Mouse (Mus musculus) midbrain, embryonic 16.5 days (tissue): Measurements from ENCODE around the gene Cdca5. TPM values are rescaled to one million over a fixed set of nuclear protein-coding genes. Genes with fewer than 3 reads are reported as not detected.
A peak's percentile ranks its signal among the peaks of the same experiment; 100 is the strongest.

Source experiments
- ATAC-seq: fragments of 200-750 bp; cut with Nextera tagmentation; 2 replicates; pipeline ENCODE4 v1.8.0; 2017; ENCODE audit warnings: moderate TSS enrichment
- H3K27ac ChIP-seq: fragments of 300-500 bp; sonication (generic); 2 replicates; pipeline ENCODE4 v1.5.1; 2014; ENCODE audit warnings: mild to moderate bottlenecking, low read length, mixed read lengths
- H3K27me3 ChIP-seq: fragments of 300-500 bp; sonication (generic); 2 replicates; pipeline ENCODE4 v1.6.1; 2014; ENCODE audit warnings: low read depth, low read length, mixed read lengths; ENCODE audit not compliant: control insufficient read depth, insufficient read depth
- H3K36me3 ChIP-seq: fragments of 300-500 bp; sonication (generic); 2 replicates; pipeline ENCODE4 v1.6.1; 2014; ENCODE audit warnings: mild to moderate bottlenecking, low read length, moderate library complexity, mixed read lengths; ENCODE audit not compliant: control insufficient read depth, insufficient read depth
- H3K4me1 ChIP-seq: fragments of 300-500 bp; sonication (generic); 2 replicates; pipeline ENCODE4 v1.6.1; 2014; ENCODE audit warnings: mild to moderate bottlenecking, low read length, mixed read lengths; ENCODE audit not compliant: control insufficient read depth, insufficient read depth
- H3K4me2 ChIP-seq: fragments of 300-500 bp; sonication (generic); 2 replicates; pipeline ENCODE4 v1.6.1; 2014; ENCODE audit warnings: mild to moderate bottlenecking, low read length, mixed read lengths
- H3K4me3 ChIP-seq: fragments of 300-500 bp; sonication (generic); 2 replicates; pipeline ENCODE4 v1.5.1; 2014; ENCODE audit warnings: low read depth, mild to moderate bottlenecking, low read length, moderate library complexity, mixed read lengths
- H3K9ac ChIP-seq: fragments of 300-500 bp; sonication (generic); 2 replicates; pipeline ENCODE4 v1.6.1; 2014; ENCODE audit warnings: low read depth, low read length, mixed read lengths
- H3K9me3 ChIP-seq: fragments of 300-500 bp; sonication (generic); replicated peaks from 2 replicates; pipeline ENCODE4 v1.6.1; 2014; ENCODE audit warnings: mild to moderate bottlenecking, low read length, mixed read lengths; ENCODE audit not compliant: control insufficient read depth, poor library complexity, severe bottlenecking
- WGBS: fragments of 180-500 bp; shearing (Covaris S2); extraction: QIAGEN DNeasy Blood & Tissue Kit; methylation state at CpG from one replicate; pipeline ENCODE4 v1.1.7; 2014; 5-methylcytosine and 5-hydroxymethylcytosine counted together
- polyA plus RNA-seq: library from polyadenylated mRNA; unstranded; fragments of >200 nt; fragmentation: Nextera tagmentation; extraction: Ambion mirVana; gene quantifications from 2 replicates; pipeline ENCODE4 v1.2.1, GENCODE M21; 2015

The Cdca5 gene
- polyA plus RNA-seq, 1 experiment from 2014 or later, result 3.7 TPM

DNA sequence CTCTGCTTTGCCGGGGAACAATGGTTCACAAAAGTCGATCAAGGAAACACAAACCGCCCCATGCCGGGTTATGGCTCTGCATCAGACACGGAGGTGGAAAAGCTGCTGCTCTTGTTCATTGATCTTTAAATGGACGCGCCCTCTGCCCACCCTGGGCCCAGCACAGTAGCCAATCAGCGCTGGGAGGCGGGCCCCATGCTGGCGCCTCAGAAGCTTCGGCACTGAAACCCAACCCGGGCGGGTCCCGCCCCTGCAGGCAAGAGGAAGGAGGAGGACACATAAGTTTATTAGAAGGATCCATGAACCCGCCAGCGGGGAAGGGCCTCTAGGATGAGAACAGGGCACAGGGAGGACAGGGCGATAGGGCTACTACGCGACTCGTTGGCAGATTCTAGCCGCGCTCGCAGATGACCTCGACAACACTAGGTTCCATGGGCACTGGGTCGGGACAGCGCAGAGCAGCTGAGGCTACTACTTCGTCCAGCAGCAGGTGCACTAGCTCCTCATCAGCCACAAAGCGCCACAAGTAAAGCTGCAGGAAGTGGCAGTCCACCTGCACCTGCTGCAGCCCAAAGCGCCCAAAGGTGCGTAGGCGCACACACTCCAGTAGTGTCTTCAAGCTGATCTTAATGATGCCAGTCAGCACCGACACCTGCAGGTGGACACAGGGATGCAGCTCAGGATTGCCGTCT is 16.9 kb upstream of the Cdca5 start, which contains the start of gene Tm7sf2:
Gene Tm7sf2 (minus strand): TSS at position 650 of the 692 bp plus-strand sequence.
- Histone ChIP-seq H3K9me3 (no peaks in the 10 kb centered on the region), H3K27ac (peak within 1 kb of the TSS; percentile 91), H3K27me3 (no peaks in the 10 kb centered on the region), H3K4me1 (peaks cover 26% of the 10 kb centered on the region), H3K36me3 (peaks cover 26% of the 10 kb centered on the region), H3K9ac (peak within 1 kb of the TSS; percentile 82), H3K4me2 (peak within 1 kb of the TSS; percentile 91), H3K4me3 (peak within 1 kb of the TSS; percentile 52)
- 8% methylated on average over 33 of the region's 33 CpGs for WGBS
- peak; percentile 93 for ATAC-seq

DNA sequence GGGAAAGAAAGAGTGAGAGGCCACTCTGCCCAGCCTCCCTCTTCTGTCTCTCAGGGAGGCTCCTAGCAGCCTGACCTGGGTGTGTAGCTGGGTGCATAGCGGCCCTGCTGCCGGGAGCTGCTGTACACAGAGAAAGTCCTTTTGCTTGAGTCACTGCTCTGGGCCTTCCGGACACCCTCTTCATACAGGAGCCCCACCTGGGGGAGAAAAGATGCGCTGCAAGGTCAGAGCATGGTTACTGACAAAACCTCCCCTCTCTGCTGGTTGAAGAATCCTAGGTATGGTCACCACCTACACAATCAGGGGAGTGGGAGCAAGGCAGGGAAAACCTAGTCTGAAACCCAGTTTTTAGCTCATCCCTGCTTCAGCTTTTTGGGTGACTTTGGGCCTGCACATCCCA is 15.8 kb upstream of the Cdca5 start:
- Histone ChIP-seq H3K4me2 (no peak overlapping the region), H3K27ac (no peak overlapping the region), H3K9ac (no peak overlapping the region), H3K27me3 (no peaks in the 10 kb centered on the region), H3K9me3 (no peaks in the 10 kb centered on the region), H3K4me3 (no peak overlapping the region), H3K36me3 (peaks cover 26% of the 10 kb centered on the region), H3K4me1 (peaks cover 22% of the 10 kb centered on the region)
- 80% methylated on average over 4 of the region's 4 CpGs for WGBS
- no peak for ATAC-seq

DNA sequence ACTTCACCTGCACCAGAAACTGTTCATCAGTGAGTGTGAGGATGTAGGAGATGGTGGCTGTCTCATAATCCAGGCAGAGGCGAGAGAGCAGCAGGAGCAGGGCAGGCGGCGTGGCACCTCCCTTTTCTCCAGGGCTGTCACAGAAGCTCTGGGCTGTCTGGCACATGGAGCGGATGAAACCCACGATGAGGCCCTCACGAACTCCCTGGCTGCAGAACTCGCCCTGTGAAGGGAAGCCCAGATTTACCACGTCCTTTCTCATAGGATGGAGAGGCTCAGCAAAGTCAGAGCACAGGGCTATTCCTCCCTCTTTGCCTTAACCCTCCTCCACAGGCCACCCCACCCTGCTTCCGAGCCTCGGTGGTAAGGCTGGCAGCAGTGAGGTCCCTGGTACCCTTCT is 14.9 kb upstream of the Cdca5 start:
- Histone ChIP-seq H3K4me1 (peaks cover 22% of the 10 kb centered on the region), H3K4me2 (no peak overlapping the region), H3K9me3 (no peaks in the 10 kb centered on the region), H3K36me3 (peaks cover 26% of the 10 kb centered on the region), H3K27ac (no peak overlapping the region), H3K27me3 (no peaks in the 10 kb centered on the region), H3K4me3 (no peak overlapping the region), H3K9ac (no peak overlapping the region)
- ATAC-seq, result no peak
- 93% methylated on average over 10 of the region's 10 CpGs for WGBS

DNA sequence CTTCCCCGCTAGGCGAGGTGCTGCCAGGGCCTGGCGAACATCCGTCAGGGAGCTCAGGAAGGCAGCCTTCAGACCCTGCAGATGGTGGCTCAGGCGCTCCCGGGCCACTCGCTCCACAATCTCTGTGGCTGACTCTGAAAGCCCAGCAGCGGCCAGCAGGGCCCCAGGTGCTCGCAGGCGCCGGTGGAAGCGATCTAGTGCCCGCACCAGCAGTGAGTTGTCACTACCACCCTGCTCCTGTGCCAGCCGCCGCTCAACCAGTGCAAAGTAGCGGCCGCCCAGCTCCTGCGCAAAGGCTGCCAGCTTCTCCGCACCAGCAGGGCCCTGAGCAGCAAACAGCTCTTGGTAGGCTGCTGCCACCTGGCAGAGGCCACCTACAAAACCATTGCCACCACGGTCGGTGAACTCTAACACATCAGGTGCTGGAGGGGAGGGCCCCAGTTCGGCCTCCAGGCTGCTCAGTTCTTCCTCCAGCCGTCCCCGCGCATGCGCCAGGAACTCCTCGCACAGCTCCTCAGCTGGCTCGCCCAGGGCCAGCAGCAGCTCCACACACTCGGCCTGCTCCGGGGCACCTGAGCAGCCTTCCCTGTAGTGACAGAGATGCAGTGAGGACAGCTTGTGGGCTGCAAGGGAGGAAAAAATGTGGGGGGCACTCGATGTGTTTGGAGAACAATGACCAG is 14.1 kb upstream of the Cdca5 start:
- no peak for ATAC-seq
- no peak overlapping the region for H3K4me2 ChIP-seq
- H3K27me3 ChIP-seq, result no peaks in the 10 kb centered on the region
- peaks cover 24% of the 10 kb centered on the region for H3K4me1 ChIP-seq
- no peak overlapping the region for H3K4me3 ChIP-seq
- H3K9ac ChIP-seq, result no peak overlapping the region
- H3K27ac ChIP-seq, result no peak overlapping the region
- peaks cover 26% of the 10 kb centered on the region for H3K36me3 ChIP-seq
- no peaks in the 10 kb centered on the region for H3K9me3 ChIP-seq
- 94% methylated on average over 31 of the region's 31 CpGs for WGBS

DNA sequence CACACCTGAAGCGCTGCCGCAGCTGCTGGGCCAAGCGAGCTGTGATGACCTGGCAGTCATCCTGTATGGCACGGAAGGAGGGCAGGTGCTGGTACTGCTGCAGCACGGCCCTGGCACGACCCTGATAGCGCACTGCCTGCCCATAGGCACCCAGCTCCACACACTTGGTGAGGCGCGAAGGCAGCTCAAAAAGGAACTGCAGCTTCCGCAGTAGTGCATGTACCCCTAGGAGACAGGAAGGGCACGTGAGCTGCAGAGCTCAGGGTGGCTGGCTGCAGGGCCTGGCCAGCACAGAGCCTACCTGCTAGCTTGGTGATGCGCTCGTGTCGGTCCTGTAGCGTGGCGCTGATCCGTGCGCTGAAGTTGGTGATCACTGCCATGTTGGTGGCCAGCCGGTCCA is 13.5 kb upstream of the Cdca5 start:
- Histone ChIP-seq H3K9me3 (no peaks in the 10 kb centered on the region), H3K4me2 (no peak overlapping the region), H3K36me3 (peaks cover 26% of the 10 kb centered on the region), H3K4me3 (no peak overlapping the region), H3K4me1 (peaks cover 24% of the 10 kb centered on the region), H3K27ac (no peak overlapping the region), H3K9ac (no peak overlapping the region), H3K27me3 (no peaks in the 10 kb centered on the region)
- no peak for ATAC-seq
- 94% methylated on average over 19 of the region's 19 CpGs for WGBS

DNA sequence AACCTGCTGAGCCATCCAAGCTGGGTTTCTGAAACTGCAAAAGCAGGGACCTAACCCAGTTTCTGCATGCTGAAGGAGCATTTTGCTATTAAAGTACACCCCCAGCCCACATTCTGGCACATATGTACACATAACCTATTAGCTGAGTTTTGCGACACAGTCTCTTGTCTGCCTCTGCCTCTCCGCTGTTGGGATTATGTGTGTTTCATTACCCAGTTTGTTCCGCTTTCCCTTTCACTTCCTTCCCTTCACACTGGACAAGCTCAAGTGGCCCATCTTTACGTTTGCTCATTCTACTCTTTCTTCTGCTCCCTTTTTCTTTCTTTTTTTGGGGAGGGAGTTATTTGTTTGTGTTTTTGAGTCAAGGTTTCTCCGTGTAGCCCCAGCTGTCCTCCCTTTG is 10.9 kb upstream of the Cdca5 start:
- Histone ChIP-seq H3K9me3 (no peaks in the 10 kb centered on the region), H3K27ac (no peak overlapping the region), H3K4me3 (no peak overlapping the region), H3K36me3 (peaks cover 26% of the 10 kb centered on the region), H3K27me3 (no peaks in the 10 kb centered on the region), H3K4me2 (no peak overlapping the region), H3K9ac (no peak overlapping the region), H3K4me1 (peaks cover 18% of the 10 kb centered on the region)
- 93% methylated on average over 5 of the region's 5 CpGs for WGBS
- ATAC-seq, result no peak

DNA sequence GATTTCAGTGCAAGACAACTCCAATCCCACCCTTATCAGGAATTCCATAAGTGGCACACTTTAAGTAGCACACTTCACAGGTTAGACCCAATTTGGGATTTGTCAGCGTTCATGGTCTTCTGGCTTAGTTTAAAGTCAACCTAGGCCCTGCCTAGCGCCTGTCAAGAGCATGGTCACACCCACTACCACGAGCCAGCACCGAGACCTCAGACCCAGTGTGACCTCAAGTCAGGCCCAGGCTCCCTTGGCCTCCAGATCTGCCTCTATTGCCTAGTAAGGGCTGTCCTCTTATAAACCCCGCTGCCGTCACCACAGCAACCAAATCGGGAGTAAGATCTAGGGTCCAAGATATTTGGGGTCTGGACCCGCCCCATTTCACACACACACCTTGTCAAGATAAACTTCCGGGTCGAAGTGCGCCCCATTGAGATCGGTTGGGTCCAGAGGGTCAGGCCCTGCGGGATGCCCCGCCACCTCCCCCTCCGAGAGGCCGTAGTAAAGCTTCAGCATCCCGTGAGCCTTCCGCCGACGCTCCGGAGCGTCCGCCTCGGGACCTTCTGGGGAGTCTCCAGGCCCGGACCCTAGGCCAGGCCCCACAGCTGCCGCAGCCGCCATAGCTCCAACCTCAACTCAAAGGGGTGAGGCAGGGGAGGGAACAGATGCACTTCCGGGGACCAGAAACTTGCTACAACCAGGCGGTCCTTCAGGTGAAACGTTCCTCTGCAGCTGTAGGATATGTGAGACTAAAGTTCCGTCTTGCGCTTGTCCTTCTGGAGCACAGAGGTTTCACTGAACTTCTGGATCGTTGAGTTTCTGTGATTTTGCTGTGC is 8.0 kb upstream of the Cdca5 start, which contains the start of gene Vps51:
Gene Vps51 (minus strand): TSS at position 668 of the 830 bp plus-strand sequence.
- Histone ChIP-seq H3K27ac (peak within 1 kb of the TSS; percentile 91), H3K27me3 (no peaks in the 10 kb centered on the region), H3K9ac (peak within 1 kb of the TSS; percentile 88), H3K4me1 (peaks cover 18% of the 10 kb centered on the region), H3K4me3 (peak within 1 kb of the TSS; percentile 87), H3K36me3 (peaks cover 12% of the 10 kb centered on the region), H3K4me2 (peak within 1 kb of the TSS; percentile 80), H3K9me3 (no peaks in the 10 kb centered on the region)
- peak; percentile 93 for ATAC-seq
- WGBS, result 1% methylated on average over 33 of the region's 33 CpGs

DNA sequence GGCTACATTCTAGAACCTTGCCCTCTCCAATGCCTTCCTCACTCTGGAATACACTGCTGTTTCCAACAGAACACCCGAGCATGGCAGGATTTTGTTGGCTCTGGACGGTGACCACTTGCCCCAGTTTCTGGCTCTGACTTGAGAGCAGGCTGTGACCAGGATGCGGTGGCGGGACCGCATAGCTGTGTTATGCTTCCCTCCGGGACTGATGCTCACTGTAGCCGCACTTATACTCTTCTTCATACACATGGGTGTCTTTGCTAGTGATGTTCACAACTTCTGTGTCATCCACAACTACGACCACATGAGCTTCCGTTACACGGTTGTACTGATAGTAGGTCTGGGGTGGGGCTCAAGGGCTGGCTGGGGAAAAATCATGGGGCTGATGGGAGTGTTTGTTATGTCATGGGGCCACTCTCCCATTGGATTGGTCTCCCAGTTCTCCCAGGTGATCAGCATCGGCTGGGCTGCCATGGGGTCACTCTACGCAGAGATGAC is 4.8 kb upstream of the Cdca5 start, which contains the start of gene Tmem262:
Gene Tmem262 (plus strand): TSS at position 51 of the 498 bp plus-strand sequence.
- peaks cover 29% of the 10 kb centered on the region for H3K4me1 ChIP-seq
- H3K4me2 ChIP-seq, result no peak within 1 kb of the TSS
- H3K9ac ChIP-seq, result no peak within 1 kb of the TSS
- no peak within 1 kb of the TSS for H3K4me3 ChIP-seq
- no peak within 1 kb of the TSS for H3K27ac ChIP-seq
- no peak for ATAC-seq
- H3K9me3 ChIP-seq, result no peaks in the 10 kb centered on the region
- H3K36me3 ChIP-seq, result peaks cover 16% of the 10 kb centered on the region
- no peaks in the 10 kb centered on the region for H3K27me3 ChIP-seq
- 94% methylated on average over 12 of the region's 12 CpGs for WGBS
